Mouse (Mus musculus) adrenal gland, postnatal 4 days (tissue): ENCODE results near the gene Dclk3. TPM values are rescaled to one million over a fixed set of nuclear protein-coding genes. Genes with fewer than 3 reads are reported as not detected.

Experiments
- DNase-seq, 2 experiments: peaks; one replicate each; pipeline ENCODE4 v3.0.0; 2021 to 2022; ENCODE audit warnings: low spot score in 2 of 2, mixed read lengths in 2 of 2
- total RNA-seq, 2 experiments: library from RNA; stranded (reverse); gene quantifications; 2 replicates each; pipeline ENCODE4 v1.2.3; 2021

The Dclk3 gene
- total RNA-seq, 2 experiments from 2014 or later = 1.5 to 3.4 TPM

DNA sequence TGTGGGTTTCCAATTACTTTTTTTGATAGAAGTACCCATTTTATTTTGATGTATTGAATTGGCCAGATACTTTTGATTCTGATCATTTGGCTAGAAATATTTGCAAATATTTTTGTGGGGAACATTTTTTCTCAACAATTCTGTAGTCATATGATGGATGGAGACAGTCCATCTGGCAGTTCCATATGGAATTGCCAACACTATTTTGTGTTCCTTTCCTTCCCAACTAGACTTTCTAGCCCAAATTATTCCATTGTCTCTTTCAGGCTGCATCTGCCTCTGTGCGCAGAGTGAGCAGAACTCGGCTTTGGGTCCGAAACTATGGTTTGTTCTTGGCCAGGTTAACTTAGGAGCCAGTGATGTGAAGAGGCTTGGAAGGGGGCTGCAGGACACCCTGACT is 42.1 kb downstream of the Dclk3 start:
- DNase-seq = no peak

DNA sequence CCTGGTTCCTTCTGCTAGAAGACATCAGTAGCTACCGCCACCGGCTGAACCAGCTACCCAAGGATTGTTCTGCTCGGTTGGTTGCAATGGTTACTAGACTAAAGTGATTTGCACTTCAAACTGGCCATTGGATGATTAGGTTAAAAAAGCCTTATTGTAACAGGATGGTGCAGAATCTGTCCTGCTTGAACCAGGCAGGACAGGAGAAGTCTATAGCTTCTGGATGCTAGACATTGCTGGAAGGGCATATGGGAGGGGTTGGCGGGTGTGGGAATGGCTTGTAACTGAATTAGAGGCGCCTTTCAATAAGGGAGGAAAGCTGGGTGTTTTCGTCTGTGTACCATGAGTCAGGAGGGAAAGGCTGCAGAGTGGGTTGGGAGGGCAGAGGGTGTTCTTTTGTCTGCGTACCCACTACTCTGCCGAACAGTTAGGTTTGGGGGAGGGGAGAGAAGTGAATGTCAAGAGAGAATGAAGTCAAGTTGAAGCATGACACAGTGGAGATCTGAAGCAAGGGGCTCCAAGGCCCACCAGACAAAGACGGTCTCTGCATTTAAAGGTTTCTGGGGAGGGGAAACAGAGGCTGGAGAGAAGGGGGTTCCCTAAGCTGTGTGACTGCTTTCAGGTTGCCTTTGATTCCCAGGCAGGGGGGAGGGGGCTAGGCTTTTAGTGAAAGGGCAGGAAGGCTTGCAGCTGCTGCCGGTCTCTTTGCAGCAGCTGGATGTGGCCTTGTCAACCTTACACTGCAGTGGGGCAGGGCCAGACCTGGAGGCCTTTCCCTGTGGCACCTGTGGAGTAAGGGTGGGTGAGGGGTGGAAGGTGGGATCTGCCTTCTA is 48.0 kb downstream of the Dclk3 start:
- DNase-seq = no peak

DNA sequence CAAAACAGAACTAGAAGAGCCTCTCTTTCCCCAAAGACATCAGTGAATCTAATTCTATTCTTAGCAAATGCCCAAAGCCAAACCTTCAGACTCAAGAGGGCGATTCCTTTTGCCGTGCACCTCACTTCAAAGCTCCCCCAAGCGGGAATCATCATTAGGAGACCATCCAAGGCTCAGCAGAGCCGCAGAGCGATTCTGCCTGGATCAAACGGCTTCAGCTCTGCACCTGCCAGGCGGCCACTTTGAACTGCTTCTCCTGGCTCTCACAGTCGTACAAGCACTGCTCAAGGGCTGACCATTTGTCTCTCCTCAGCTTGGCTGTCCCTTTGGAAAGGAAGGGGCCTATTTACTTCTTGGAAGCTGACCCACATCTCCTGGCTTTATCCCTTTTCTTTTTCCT is 51.7 kb downstream of the Dclk3 start:
- DNase-seq = no peak

DNA sequence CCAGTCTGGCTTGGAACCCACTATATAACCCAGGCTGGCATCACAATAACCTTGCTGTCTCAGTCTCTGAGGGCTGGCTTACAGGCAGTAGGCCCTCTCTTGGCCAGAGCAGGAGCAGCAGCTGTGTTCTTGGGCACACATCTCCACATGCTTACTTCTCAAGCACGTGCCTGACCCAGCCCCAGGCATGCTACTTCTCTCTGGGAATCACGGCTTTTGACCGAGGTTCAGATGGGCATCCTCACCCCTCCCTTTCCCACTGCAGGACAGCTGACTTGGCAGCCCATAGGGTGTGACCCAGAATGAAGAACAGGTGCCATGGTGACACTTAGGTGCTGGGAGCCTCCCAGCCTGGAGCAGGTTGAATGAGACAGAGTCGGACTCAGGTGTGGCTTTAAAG is 52.4 kb downstream of the Dclk3 start:
- no peak for DNase-seq

DNA sequence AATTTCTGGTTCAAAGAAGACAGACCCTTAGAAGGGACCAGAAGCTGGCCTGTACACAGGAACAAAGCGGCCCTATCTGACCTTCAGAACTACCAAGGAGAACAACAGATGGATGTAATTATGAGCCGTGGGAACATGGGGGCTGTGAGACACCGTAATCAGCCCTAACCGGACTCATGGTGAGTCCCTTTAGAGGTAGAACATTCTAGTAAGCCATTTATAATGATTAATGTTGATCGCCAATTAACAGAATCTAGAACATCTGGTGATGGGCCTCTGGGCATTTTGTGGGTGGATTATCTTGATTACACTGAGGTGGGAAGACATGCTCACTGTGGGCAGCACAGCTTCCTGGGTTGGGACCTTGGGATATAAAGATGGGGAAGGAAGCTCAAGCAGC is 54.6 kb downstream of the Dclk3 start:
- no peak for DNase-seq

DNA sequence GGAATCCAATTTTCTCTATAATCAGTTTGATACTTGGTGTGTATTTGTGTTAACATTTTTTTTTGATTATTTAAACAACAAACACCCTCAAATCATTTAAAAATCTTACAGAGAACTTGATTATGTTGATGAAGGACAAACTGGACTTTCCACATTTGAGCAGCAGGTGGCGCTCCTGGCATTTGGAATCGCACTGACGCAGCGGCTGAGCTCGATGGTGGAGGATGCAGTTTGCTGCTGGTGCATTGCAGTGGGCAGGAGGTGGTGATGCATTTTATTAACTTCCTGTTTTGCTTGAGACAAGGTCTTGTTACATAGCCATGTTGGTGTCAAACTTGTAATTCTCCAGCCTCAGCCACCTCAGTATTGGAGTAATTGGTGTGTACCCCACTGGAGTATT is 56.7 kb downstream of the Dclk3 start:
- peak; percentile 32 to 48 for DNase-seq

DNA sequence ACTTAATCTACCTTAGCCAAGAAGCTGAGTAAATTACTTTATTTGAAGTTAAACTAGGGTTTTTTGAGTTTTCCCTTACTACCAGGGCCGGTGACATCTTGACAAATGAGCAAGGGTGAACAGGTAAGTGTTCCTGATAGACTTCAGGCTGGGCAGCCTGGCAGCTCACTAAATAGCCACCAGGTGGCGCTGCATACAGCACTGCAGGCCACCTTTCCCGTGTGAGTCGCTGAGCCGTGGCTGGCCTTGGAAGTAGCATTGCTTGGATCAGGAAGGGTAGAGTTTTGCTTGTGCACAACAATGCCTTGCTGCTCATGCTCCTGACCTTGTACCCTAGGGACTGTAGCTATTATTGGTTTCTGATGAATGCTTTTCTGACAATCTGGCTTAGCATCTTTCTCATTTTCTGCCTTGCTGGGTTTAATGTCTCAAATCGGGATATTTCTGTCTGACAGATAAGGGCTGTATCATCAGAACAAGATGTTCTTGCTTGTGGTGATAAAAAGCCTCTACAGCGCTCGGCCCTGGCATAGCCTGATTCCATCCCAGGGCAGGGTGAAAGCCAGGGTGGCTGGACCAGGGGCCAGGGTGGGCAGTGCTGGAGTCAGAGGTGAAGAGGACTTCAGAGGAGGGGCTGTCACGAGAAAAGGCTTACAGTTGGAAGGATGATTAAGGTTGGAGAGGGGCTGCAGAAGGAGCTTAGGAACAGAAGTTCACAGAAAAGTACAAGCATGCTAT is 58.4 kb downstream of the Dclk3 start:
- DNase-seq = peak; percentile 36 to 56

DNA sequence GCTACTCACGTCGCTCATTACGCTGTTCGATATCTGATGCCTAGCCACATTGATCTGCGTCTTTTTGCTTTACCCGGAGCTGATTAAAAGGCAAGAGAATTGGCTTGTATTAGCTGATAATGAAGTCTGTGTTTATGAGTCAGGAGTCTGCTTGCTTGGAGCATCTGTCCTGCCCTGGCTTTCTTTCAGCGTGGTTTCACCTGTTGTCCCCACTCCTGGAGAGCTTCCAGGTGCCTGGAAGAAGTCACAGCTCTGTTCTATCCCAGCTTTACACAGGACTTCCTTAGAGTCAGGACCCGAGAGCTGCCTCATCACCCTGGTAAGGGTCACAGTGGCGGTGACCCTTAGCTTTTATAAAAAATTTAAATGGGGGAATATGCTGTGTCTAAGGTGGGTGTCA is 61.3 kb downstream of the Dclk3 start:
- DNase-seq = no peak

DNA sequence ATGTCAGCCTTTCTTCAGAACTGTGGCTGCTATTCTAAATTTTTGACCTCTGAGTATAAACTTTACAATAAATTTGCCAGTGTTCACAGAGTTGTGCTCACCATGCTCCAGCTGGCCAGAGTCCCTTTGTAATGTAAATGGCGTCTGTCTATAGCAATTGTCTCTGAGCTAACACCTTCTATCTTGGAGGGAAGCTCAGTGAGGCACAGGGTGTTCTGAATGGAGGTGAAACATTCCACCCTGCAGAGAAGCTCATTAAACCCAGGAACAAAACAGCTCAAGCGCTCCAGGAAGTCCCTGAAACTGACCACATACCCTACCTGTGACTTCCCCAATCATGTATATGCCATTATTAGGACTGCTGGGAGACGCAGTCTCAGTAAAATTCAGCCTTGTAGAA is 67.2 kb downstream of the Dclk3 start:
- no peak for DNase-seq

DNA sequence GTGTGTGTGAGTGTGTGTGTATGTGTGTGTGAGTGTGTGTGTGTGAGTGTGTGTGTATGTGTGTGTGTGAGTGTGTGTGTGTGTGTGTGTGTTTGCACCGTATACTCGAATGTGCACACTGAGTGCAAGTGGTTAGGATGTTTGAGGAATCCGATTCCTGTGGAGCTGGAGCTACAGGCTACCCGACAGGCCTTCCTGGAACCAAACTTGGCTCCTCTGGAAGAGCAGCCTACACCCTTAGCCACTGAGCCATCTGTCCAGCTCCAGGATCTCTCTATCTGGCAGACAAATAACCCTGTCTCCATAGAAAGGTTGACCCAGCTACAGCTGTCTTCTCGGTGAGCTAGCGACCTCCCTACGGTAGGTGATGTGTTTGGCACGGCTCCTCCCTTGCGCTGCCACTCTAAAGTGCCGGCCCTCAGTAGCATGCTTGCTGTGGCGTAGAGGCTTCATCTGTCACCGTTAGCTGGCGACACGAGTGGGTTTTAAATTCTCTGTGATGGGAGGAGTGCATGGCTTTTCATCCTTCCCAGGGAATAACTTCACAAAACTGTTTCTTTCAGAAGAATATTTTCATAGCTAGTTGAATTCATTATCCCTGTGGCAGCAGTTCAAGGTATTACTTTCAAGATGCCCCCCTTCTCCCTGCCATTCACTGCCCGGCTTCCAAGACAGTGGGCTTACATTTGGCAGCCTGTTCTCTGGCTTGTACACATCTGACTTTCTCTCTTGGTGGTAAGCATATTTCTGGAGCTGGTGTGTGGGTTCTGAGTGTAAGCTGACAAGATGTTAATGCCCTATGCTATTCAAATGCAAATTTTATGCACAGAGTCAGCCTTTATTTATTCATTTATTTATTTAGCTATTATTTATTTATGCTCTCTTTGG is 75.9 kb downstream of the Dclk3 start:
- no peak for DNase-seq

DNA sequence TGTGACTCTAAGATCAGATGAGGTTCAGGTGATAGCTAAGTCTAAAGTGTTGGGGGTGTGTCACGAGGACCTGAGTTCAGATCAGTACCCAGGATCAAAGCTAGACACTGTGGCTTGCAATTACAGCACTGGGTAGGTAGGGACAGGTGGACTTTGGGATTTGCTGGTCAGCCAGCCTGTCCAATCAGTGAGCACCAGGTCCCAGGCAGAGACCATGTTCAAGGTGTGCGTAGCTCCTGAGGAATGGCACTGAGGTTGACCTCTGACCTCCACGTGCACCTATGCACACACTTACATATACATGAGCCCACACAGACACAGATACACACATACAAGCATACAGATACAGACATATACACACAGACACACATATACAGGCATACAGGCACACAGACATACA is 76.7 kb downstream of the Dclk3 start:
- DNase-seq = no peak

DNA sequence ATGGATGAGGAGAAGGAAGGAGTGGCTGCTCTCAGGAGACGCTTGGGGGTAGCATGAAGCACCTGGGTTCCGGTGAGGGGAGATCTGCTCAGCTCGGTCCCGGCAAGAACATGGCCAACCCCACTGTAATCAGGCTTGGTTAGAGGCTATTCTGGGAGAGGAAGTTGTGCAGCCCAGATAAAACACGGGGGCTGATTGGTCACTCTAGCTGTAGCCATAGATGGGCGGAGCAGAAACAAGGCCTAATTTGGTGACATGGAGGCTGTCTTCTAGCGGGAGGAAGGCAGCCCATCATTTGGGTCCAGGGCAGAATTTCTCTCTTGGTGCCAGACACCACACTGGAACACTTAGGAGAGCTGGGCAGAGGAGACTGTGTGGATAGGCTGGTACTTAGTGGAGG is 83.3 kb downstream of the Dclk3 start:
- no peak for DNase-seq

DNA sequence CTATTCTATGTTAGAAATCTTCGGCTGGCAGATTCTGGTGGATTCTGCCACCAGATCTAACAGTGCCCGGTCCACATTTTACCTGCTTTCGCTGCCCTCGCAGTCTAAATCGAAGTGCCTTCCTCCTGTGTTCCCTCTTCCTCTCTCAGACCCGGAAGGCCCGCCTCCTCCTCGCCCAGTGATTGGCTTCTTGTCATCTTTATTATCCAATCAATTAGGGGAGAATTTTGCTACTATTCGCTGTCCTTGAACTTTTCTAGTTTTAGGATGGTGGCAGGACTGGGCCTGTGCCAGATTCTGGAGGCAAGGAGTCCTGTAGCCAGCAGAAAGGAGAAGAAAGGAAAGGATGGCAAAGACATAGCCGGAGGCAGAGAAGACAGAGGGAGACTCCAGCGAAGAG is 84.2 kb downstream of the Dclk3 start:
- DNase-seq = no peak

DNA sequence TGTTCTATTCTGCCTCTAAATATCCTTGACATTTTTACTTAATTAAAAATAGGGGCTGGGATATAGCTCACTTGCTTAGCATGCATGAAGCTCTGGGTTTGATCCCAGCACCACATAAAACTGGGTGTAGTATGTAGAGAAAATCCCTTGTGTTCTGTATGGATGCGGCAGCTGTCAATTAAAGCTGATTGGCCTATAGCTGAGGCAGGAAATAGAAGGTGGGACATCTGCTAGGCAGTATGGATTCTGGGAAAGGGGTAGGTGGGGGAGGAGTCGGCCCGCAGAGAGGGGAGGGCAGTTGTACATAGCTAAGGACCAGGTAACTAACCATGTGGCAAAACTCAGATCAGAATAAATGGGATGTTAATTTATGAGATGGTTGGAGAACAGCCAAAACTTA is 85.0 kb downstream of the Dclk3 start:
- DNase-seq = no peak

DNA sequence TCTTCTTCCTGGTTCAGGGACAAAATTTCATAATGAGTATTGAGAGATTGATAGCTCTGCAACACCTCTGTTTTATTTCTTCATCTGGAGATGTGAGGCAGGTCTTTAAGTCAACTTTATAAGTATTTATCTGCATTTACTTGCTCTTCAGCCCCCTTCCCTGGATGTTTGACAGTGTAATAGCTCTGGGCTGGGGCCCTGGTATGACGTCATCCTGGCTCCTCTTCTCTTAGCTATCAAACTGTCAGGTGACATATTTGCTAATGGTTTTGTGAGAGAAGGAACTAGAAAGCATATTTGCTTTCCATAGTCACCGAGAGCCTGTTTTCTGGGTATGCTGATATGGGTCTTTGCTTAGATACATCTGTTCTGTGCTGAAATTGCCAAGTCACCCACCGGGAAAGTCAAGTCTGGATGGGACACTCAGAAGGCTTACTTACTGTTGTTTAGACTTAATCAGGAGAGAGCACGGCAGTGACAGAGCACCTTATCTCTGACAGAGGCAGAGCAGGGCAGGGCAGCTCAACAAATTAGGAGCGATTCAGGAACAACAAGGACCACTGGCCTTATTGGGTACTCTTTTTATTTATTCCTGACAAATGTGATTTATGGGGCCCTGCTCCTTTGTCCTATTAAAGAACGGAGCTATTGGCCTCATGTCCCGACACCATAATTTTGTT is 96.0 kb downstream of the Dclk3 start:
- no peak for DNase-seq

DNA sequence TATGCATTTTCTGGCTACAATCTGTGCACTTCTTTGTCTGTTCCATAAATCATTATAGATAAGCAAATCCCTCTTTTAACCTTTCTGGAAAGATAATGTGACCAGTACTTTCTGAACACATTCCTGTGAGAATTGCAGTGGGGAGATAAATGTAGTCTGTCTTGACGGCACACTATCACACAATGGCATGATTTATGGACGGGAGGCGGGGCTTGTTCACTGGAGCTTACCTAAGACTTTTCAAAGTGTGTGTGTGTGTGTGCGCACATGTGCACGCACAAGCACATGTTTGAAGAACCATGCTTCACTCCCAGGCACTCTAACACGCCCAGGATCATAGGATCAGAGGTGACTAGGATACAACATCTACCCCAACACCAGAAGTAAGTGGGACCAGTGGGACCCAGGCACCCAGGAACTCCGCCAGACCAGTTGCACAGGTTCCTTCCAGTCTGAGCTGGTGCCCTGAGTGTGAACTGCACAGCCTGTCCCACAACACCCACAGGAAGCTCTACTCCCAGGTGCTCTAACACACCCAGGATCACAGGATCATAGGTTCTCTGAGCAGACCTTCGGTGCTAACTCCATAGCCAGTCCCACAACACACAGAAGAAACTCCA is 96.7 kb downstream of the Dclk3 start:
- no peak for DNase-seq
